Mouse (Mus musculus): ENCODE results near the gene Apoa4. TPM values are rescaled to one million over a fixed set of nuclear protein-coding genes. Genes with fewer than 3 reads are reported as not detected.

Gene Apoa4
- total and polyA plus RNA-seq, 3 experiments = not detected

DNA sequence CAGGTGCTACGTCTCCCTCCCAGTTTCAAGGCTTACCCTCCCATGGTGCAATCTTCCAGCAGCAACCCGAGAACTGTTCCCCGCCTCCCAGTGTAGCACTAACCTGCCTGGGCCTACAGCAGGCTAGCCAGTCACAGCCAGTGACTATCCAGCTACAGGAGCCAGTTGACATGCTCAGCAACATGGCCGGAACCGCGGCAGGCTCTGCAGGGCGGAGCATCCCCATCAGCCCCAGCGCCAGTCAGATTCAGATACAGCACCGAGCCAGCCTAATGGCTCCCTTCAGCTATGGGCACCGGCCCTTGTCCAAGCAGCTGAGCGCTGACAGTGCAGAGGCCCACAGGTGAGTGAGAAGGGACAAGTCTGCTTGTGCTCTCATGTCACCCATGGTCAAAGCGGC lies 30.0 kb upstream of the Apoa4 start:
- dilution Hi-C loops (cut with MboI; ENCODE audit: extremely low pct_ligation_motif_present, extremely low pct_unique_long_range_greater_than_20kb, low sequenced_read_pairs) = no loop called here
- Histone ChIP-seq H3K36me3 (replicated peaks in 1 of 2; ENCODE audit: control insufficient read depth in 1 of 2, insufficient read depth in 1 of 2, low read length in 1 of 2) (peaks cover 87 to 97% of the 10 kb centered on the region in 2 experiments), H3K9ac (ENCODE audit: insufficient read depth, low read depth) (no peak overlapping the region)

GRCm38 (mm10) chr9:46214276-46214675 lies 26.2 kb upstream of the Apoa4 start:
- Histone ChIP-seq H3K27ac (ENCODE audit: insufficient read depth, low read depth) (no peak overlapping the region), H3K79me2 (replicated peaks; ENCODE audit: control insufficient read depth, extremely low read depth, insufficient read depth, poor library complexity, severe bottlenecking) (no peaks in the 10 kb centered on the region), H3K36me3 (replicated peaks in 1 of 2; ENCODE audit: control insufficient read depth in 1 of 2, insufficient read depth in 1 of 2, low read length in 1 of 2) (peaks cover 67 to 94% of the 10 kb centered on the region in 2 experiments), H3K27me3 (replicated peaks) (no peaks in the 10 kb centered on the region), H3K4me1 (ENCODE audit: control insufficient read depth in 1 of 2, insufficient read depth in 2 of 2) (no peaks in the 10 kb centered on the region), H3K4me2 (ENCODE audit: insufficient read depth, low read depth, poor library complexity, severe bottlenecking) (no peak overlapping the region), H3K9me3 (replicated peaks; ENCODE audit: low read length) (no peaks in the 10 kb centered on the region), H3K4me3 (replicated peaks in 1 of 3; ENCODE audit: low read depth in 2 of 3, low read length in 2 of 3, poor library complexity in 1 of 3) (no peak overlapping the region), H3K9ac (ENCODE audit: insufficient read depth, low read depth) (no peak overlapping the region)
- DNase-seq (ENCODE audit: extremely low read depth) = no peak
- in situ Hi-C loops (cut with MboI; ENCODE audit: low pct_ligation_motif_present, low pct_unique_long_range_greater_than_20kb, low sequenced_read_pairs) = no loop called here
- no peak for TF ChIP-seq EP300 (IDR thresholded peaks at IDR 0.05; ENCODE audit: low read length)
- no peak for TF ChIP-seq POLR2A (IDR thresholded peaks at IDR 0.05; ENCODE audit: low read depth, low read length)
- no peak for TF ChIP-seq BHLHE40 (IDR thresholded peaks at IDR 0.05; ENCODE audit: low read depth, low read length)
- no peak for TF ChIP-seq ZMIZ1 (IDR thresholded peaks at IDR 0.05; ENCODE audit: low read depth, low read length)
- TF ChIP-seq MAFK (IDR thresholded peaks at IDR 0.05; ENCODE audit: insufficient replicate concordance, low read length) = no peak
- TF ChIP-seq TCF12 (IDR thresholded peaks at IDR 0.05; ENCODE audit: low read depth, low read length) = no peak
- TF ChIP-seq JUND (conservative IDR thresholded peaks at IDR 0.05; ENCODE audit: low read depth, low read length) = no peak
- no peak for TF ChIP-seq JUN (IDR thresholded peaks at IDR 0.05; ENCODE audit: insufficient read depth, low read depth, low read length)
- TF ChIP-seq MXI1 (IDR thresholded peaks at IDR 0.05; ENCODE audit: low read depth, low read length) = no peak
- dilution Hi-C loops (cut with MboI; ENCODE audit: extremely low pct_ligation_motif_present, extremely low pct_unique_long_range_greater_than_20kb, low sequenced_read_pairs) = no loop called here

More for the DNA sequence above, 30.0 kb upstream of the Apoa4 start:
- in situ Hi-C loops (cut with MboI; ENCODE audit: low pct_ligation_motif_present, low pct_unique_long_range_greater_than_20kb, low sequenced_read_pairs) = no loop called here
- no peak for TF ChIP-seq ZKSCAN1 (IDR thresholded peaks at IDR 0.05; ENCODE audit: borderline replicate concordance, low read depth, low read length)
- no peak for TF ChIP-seq ZC3H11A (IDR thresholded peaks at IDR 0.05; ENCODE audit: low read depth, low read length)
- no peak for TF ChIP-seq PAX5 (IDR thresholded peaks at IDR 0.05; ENCODE audit: low read length)
- no peak for TF ChIP-seq MEF2A (IDR thresholded peaks at IDR 0.05; ENCODE audit: borderline replicate concordance, low read depth, low read length)
- TF ChIP-seq RCOR1 (conservative IDR thresholded peaks at IDR 0.05; ENCODE audit: low read depth, low read length) = no peak
- no peak for TF ChIP-seq UBTF (IDR thresholded peaks at IDR 0.05; ENCODE audit: low read depth, low read length)
- TF ChIP-seq RAD21 (IDR thresholded peaks at IDR 0.05; ENCODE audit: low read depth, low read length) = no peak
- TF ChIP-seq IRF4 (IDR thresholded peaks at IDR 0.05; ENCODE audit: low read depth, low read length) = no peak
- Histone ChIP-seq H3K4me3 (replicated peaks in 1 of 3; ENCODE audit: low read depth in 2 of 3, low read length in 2 of 3, poor library complexity in 1 of 3) (no peak overlapping the region), H3K79me2 (replicated peaks; ENCODE audit: control insufficient read depth, extremely low read depth, insufficient read depth, poor library complexity, severe bottlenecking) (no peaks in the 10 kb centered on the region), H3K27me3 (replicated peaks) (no peaks in the 10 kb centered on the region), H3K9me3 (replicated peaks; ENCODE audit: low read length) (no peaks in the 10 kb centered on the region), H3K4me1 (ENCODE audit: control insufficient read depth in 1 of 2, insufficient read depth in 2 of 2) (no peaks in the 10 kb centered on the region), H3K4me2 (ENCODE audit: insufficient read depth, low read depth, poor library complexity, severe bottlenecking) (no peak overlapping the region), H3K27ac (ENCODE audit: insufficient read depth, low read depth) (no peak overlapping the region)
- no peak for DNase-seq (ENCODE audit: extremely low read depth)

Measured in CH12.LX (cell line).